Mouse (Mus musculus) adrenal gland, postnatal 10 days (tissue): ENCODE data around the gene Golgb1. TPM values are rescaled to one million over a fixed set of nuclear protein-coding genes. Genes with fewer than 3 reads are reported as not detected.
"Not testable (repeated sequence)": the region's sequence is repeated elsewhere in the genome, so short reads cannot be mapped to it uniquely, and the experiment has no call there.

Experiments
- DNase-seq: peaks from one replicate; pipeline ENCODE4 v3.0.0; 2021; ENCODE audit warnings: mixed read lengths
- long read RNA-seq, 2 experiments: library from polyadenylated mRNA; stranded (forward); transcript quantifications; one replicate each; pipeline ENCODE4 v2.0.0; 2021
- total RNA-seq, 2 experiments: library from RNA; stranded (reverse); gene quantifications; 2 replicates each; pipeline ENCODE4 v1.2.3; 2021

Gene Golgb1
- 10 to 100 TPM; 53.5 to 71.8 TPM for total RNA-seq
- long read RNA-seq, experiment 1, transcript Golgb1-205 (4 exons, 509 nt): major isoform, 5 of 31 reads
- long read RNA-seq, experiment 1, partial matches to known transcripts: 11 of 31 reads
- long read RNA-seq, experiment 1, other reads (novel, unspliced or antisense): 15 of 31 reads
- long read RNA-seq, experiment 2, partial matches to known transcripts: 1 of 7 reads
- long read RNA-seq, experiment 2, other reads (novel, unspliced or antisense): 6 of 7 reads

DNA sequence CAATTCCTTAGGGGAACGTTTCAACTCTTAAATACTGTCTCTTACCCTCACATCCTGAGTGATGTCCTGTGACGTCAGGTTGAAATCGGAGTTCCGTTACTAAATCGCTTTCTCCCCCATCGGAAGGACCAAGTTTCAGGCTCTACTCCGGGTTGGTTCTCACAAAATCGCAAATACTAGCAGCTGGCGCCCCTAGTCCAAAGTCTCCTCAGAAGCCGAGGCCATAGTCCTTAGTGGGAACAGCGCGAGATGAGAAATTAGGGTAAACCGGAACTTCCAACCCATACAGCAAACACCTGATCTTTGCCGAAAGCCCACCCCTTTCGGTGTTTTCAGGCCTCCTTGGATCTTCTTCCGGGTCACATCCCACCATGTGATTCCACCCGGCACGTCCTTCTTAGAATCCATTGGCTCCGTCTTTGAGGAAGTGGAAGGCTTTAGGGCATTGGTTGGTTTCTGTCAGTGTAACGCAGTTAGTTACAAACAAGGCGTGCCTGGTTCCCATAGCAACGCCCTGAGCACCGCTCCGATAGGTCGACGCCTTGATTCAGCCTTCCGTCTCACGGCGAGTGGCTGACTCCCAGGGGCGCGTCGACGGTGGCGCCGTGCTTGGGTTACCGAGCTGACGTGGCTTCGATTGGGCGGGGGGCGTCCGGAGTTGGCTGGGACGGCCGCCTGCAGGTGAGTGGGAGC is at the start of gene Golgb1, which contains the start of gene Eaf2:
Golgb1 (plus strand) TSS at position 558 of the 693 bp plus-strand sequence.
Eaf2 (minus strand) TSS at position 421 of the 693 bp plus-strand sequence.
- peak; percentile 95 for DNase-seq

DNA sequence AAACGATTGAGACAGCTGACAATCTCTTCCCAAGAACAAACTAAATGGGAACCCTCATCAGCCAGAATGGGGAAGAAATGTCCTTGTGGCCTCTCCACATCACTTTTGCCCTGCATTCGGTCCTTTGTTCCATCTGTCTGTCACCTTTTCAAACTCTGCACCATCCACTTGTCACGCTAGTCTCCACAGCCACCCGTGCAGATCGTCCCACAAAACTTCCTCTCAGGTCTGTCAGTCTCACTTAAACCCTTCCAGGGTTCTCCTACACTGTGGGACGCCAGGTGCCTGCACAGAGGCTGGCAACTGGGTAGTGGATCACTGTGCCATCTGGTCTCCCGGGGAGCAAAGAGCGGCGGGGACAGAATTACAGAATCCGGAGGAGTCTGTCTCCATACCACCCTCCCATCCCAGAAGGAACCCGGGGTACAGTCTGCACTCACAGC is 47.3 kb upstream of the Golgb1 start:
- DNase-seq: no peak

DNA sequence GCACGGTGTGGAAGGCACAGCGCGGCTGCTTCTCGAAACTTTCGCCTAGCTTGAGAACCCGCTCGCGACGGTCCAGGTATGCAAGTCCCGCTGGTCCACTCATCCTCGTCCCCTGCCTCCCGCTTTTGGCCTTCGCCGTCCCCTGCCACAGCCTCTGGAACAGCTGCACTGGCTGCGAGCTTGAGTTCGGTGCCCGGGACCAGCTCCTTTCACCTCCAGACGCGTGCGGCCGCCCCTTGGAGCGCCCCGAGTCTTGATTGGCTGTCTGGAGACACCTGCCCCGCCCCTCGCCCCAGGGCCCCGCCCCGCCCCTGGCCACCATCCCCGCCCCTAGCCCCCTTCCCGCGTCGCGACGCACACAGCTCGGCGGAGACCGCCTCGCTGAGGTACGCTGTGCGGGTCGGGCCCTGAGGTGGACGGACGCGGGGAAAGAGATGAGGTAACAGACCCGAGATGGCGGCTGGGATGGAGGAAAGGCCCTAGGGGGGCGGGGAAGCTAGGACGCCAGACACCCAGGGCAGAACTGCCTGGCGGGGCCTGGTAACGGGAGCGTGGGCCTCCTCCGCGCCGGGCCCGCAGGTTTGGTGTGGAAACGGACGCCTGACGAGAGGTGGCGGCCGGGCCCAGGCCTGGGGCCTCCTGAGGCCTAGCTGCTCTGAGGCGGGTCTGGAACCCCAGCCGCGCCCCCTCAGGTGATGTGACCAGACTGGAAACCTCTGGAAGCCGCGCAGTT is 46.7 kb upstream of the Golgb1 start, which contains the start of gene Iqcb1:
Iqcb1 (plus strand) TSS at position 332 of the 733 bp plus-strand sequence.
- DNase-seq: peak; percentile 92

DNA sequence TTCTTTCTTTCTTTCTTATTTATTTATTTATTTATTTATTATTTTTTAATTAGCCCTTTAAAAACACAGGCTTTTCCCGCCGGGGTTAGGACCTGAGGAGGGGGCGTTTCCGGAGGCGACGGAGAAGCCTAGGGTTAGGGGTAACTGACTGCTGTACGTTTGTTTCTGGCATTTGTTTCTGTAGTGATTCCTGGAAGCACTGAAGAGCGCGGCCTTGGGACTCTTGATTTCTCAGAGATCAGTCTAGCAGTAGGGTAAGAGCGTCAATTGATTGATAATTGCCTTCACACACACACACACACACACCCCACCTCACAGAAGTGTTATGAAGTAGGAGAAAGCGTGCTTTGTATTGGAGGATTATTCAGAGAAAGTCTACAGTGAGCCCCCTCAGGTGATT is 46.1 kb upstream of the Golgb1 start:
- DNase-seq: peak; percentile 10

DNA sequence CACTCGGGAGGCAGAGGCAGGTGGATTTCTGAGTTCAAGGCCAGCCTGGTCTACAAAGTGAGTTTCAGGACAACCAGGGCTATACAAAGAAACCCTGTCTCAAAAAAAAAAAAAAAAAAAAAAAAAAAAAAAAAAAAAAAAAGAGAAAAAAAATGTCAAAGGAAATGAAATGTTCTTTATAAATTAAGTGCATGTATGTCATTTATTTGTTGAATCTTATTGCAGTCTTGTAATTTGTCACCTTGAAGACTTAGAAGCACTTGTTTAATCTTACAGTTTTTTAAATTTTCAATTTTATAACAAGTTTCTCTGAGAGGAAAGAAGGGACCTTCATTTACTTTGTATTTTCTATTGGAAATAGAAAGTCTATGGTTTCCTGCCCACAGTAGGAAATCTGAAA is 28.0 kb upstream of the Golgb1 start:
- not testable (repeated sequence) for DNase-seq

DNA sequence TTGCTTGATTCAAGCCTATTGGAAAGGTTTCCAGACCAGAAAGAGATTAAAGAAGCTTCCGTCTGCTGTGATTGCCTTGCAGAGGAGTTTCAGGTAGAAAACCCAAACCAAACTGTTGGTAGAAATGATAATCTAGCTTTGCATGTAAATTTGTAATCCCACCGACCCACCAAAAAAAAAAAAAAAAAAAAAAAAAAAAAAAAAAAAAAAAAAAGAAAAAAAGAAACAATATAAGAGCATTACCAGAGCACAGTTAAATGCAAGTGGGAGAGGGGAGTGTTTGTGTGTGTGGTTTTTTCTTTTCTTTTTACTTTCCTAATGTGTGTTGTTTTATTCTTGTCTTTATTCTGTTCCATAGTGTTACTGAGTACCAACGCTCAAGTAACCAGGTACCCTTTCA is 23.7 kb upstream of the Golgb1 start:
- no peak for DNase-seq

DNA sequence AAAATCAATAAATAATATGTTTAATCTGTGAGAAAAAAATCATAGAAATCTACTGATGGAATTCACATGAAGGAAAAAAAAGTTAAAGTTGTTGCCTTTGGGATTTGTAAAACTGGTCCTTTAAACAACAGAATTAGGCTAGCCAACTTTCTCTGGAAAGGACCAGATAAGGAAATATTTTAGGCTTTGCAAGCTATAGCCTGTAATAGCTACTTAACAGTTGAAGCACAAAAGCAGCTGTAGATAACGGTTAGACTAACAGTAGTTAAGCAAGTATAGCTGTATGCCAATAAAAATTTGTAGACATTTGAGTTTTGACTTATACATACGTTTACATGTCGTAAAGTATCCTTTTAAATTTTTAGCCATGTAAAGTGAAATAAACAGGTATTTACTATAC is 11.4 kb upstream of the Golgb1 start:
- DNase-seq: no peak

DNA sequence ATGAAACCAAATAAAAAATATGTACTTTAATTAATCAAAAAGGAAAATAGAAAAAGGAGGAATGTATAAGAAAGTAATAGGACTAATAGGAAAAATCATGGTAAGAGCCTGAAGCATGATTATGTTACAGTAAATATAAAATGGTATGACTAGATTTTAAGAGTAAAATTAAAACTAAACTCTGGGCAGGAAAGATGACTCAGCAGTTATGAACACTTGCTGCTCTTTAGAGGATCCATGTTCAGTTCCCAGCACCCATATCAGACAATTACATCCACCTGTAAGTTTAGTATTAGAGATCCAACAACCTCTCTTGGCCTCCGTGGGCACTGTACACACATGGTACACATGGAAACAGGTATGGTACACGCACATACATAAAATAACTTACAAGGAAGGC is 5.5 kb upstream of the Golgb1 start:
- no peak for DNase-seq

DNA sequence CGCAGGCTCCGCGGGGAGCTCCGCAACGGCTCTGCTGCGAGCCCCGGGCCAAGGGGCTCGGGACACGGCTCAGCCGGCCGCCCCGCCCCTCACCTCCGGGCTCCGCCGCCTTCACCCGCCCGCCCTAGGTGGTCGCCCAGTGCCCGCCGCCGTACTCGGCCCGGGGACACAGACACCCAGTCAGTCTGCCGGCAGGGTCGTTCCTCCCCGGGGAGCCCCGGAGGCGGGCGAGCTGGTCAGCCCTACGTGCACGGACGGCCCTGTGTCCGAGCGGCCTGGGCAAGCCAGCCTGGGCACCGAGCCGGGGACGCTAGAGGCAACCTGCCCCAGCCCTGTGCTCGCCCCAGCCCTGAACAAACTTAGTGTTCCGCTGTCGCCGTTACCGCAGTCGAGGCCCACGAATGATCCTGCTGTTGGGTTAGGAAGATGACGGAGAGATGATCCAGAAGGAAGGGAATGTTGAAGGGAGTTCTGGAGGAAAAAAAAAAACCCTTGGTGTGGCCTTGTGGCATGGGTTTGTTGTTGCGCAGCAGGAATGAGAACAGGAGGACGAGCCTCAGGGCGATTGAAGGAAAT is 424 bp downstream of the Golgb1 start:
- DNase-seq: peak; percentile 72

DNA sequence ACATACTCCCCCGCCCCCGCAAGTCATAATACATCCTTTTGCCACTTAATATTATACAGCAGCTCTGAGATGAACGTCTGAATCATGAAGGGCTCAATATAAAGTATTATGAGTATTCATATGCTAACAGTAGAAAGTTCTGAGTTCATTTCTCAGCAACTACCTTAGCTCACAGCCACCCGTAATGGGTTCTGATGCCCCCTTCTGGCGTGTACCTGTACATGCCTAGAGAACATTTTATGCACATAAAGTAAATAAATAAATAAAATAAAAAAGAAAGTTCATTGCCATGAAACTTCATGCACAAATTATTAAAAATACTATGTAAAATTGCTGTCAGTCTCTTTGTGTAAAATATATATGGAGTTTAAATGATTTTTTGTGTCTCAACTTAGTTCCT is 2.4 kb downstream of the Golgb1 start:
- DNase-seq: no peak

DNA sequence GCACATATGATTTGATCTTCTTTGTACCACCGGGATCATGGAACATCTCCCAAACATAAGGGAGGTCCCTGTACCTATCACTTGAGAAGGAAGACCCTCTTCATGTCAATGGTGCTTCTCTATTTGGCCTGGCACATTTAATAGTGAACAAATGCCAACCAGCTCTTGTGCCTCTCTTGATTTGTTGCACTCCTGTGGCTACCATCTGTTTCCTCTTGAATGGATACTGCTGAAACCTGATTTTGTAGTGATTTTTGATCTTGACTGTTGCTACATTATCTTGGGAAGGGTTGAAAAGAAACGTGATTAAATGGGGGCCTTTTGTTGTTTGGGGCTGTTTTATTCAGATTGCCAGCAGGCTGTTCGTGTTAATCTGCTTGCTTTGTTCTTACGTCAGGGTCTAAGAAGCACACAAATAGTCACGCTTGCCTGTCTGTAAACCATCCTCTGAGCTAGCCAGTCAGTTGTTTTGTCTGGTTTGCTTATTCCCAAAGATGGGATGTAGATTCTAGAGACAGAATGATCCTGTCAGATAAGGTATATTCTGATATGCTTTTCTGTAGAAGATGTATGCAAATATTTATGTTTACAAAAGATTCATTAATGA is 7.9 kb downstream of the Golgb1 start:
- DNase-seq: no peak

DNA sequence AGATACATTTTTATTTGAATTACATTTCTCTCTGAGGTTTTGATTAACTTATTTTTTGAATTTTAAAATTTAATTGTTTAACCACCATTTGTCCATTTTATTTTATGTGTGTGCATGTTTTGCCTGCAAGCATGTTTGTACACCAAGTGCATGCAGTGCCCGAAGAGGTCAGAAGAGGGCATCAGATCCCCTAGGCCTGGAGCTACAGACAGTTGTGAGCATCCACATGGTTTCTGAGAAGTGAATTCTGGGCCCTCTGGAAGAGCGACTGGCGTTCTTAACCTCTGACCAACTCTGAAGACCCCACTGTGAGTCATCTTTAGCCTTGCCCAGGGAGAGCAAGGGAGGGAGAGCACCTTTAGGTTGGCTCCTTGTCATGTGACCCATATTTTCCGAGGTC is 9.9 kb downstream of the Golgb1 start:
- DNase-seq: peak; percentile 56

DNA sequence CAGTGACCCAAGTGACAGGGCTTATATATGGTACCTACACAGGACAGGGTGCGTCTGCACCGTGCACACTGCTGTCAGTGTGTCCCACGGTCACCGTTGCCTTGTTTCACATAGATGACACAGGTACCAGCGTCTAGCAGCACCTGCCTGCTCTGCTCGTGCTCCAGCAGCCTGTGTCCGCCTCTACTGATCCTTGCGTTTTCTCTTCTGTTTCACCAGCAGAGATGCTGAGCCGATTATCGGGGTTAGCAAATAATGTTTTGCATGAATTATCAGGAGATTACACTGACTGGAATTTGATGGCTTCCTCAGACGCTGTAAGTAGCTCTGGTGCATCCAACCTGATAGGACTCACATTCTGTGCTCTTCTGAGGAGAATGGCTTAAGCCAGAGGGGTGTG is 11.0 kb downstream of the Golgb1 start:
- DNase-seq: no peak

DNA sequence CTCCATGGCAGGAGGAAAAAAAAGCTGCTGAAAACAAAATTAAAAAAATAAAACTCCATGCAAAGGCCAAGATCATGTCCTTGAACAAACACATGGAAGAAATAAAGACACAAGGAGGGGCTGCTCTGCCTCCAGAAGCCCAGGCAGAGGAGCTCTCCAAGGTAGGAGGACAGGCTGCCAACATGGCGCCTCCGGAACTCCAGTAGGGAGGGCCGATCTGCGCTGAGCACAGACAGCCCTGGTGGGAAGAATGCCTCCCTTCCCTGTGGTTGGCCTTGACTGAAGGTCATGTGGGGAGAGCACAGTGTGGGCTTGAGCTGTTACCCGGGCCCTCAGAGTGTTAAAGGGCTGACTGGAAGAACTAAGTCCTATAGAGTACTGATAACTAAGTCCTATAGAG is 12.6 kb downstream of the Golgb1 start:
- peak; percentile 42 for DNase-seq

DNA sequence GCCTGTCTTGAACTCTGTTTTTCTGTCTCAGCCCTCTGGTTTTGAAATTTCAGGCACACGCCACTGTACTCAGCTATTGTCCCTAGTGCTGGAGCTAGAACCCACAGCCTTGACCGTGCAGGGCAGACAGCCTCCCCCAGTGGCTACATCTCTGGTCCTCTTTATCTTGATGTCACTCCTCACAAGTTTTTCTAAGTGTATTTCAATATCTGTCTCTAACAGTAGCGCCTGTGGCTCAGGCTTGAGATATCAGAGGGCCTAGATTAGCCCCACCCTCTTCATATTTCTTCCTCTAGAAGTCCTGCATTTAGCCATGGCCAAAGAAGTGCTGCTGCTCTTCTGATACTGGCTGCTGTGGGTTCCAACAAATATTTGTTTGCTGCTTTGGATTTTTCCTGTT is 15.6 kb downstream of the Golgb1 start:
- DNase-seq: no peak

DNA sequence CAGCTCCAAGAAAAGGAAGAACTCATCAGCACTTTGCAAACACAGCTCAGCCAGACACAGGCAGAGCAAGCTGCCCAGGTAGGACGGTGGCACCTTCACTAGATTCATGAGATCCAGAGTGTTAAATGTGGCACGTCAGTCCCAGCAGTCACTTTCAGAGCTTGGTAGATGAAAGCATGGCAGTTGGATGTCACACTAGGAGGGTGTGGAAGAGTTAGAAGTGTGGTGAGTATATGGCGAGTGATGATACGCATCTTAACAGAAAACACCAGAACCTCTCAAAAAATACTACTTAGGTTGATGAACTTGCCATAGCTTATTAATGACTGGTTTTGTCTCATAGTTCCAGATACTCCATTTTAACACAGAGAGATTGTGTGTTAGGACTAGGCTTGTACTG is 16.5 kb downstream of the Golgb1 start:
- DNase-seq: no peak

DNA sequence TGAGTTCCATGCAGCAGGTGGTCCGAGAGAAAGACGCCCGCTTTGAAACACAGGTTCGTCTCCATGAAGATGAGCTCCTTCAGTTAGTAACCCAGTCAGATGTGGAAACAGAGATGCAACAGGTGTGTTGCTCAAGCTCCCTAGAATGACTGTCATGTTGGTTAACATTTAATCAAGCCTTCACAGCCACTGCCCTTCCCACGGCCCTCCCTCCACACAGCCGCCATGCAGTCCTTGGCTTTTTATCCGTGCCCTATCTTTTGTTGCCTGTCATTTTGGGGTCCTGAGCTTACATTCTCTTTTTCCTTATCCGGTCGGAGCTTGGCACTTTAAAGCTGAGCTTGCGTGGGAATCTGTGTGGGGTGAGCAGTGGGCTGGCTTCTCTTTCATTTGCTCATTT is 18.4 kb downstream of the Golgb1 start:
- no peak for DNase-seq

DNA sequence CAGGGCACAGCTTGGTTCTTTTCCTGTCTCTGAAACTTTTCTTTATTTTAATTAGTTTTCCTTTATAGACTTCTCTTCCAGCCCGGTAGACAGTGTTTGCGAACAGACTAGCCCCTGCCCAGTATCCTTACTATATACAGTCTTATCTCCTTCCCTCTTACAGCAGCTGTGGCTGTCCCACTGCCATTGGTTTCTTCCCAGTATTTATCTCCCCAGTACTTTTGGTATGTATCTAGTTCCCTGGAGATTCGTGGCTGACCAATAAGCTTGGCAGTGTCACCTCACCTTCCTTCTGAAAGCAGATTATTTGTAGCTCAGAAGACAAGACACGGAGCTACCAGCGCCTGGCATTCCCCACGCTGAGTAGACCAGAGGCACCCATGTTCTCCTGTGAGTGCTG is 21.8 kb downstream of the Golgb1 start:
- no peak for DNase-seq

DNA sequence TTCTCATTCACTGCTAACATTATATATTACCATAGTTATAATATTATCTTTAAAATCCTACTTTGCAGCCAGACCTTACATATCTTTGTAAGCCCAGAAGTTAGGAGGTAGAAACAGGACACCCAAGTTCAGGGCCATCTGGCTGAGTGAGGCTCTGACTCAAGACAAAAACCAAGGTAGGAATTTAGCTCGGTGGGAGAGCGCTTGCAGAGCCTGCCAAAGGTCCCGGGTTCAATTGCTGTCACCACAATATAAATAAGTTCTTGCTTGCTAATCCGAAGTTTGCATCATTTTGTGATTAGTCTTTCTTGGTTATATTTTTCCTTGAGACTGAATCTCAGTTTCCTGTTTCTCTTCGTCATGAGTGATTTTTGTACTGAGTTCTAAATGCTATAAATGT is 28.2 kb downstream of the Golgb1 start:
- no peak for DNase-seq

DNA sequence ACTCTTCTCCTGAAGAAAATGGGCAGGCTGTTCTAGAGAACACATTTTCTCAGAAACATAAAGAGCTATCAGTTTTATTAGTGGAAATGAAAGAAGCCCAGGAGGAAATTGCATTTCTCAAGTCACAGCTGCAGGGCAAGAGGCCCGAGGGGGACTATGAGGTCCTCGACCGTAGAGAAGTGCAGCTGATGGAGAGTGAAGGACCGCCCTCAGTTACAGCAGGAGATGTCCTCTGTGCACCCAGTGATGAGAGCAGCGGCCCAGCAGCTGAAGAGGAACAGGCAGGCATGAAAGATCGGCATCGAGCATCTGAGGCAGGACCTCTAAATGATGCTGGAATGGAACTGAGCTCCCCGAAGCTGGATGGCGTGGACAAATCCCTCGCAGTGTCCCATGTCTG is 37.0 kb downstream of the Golgb1 start:
- no peak for DNase-seq

DNA sequence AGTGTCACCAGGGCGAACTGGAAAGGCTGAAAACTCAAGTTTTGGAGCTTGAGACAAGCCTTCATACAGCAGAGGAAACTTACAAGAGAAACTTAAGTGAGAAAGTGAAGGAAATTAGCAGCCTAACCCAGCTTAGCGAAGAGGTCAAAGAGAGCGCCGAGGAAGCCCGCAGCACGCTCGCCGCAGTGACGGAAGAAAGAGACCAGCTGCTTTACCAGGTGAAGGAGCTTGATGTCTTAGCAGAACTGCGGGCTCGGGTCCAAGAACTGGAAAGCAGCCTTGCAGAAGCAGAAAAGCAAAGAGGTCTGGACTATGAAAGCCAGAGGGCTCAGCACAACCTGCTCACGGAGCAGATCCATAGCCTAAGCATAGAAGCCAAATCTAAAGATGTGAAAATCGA is 37.4 kb downstream of the Golgb1 start:
- DNase-seq: no peak

DNA sequence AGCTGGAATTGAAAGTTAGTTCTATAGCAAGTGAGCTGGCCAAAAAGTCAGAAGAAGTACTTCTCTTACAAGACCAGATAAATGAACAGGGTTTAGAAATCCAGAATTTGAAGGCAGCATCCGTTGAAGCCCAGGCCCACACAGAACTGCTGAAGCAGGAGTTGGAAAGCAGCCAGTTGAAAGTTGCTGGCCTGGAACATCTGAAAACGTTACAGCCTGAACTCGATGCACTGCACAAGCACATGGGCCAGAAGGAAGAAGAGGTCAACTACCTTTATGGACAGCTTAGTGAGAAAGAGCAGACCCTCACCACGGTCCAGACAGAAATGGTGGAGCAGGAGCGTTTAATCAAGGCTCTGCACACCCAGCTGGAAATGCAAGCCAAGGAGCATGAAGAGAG is 39.3 kb downstream of the Golgb1 start:
- no peak for DNase-seq

DNA sequence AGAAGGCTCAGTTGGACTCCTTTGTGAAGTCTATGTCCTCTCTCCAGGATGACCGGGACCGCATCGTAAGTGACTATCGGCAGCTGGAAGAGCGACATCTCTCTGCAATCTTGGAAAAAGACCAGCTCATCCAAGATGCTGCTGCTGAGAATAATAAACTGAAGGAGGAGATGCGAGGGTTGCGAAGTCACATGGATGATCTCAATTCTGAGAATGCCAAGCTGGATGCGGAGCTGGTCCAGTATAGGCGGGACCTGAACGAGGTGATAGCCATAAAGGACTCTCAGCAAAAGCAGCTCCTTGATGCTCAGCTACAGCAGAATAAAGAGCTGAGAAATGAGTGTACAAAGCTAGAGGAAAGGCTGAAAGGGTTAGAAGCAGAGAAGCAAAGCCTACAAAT is 43.6 kb downstream of the Golgb1 start:
- DNase-seq: no peak
